Mouse (Mus musculus) G1E (cell line): ENCODE measurements around the gene Olfr826.

Experiments
- CTCF ChIP-seq: IDR thresholded peaks from 2 replicates; pipeline ENCODE4 v1.5.1; 2012; ENCODE audit warnings: low read depth, low read length, inconsistent platforms, mixed read lengths
- TAL1 ChIP-seq: conservative IDR thresholded peaks from 2 replicates; pipeline ENCODE4 v1.6.1; 2012; ENCODE audit warnings: low read depth, low read length, inconsistent platforms, mixed read lengths

- no peak for TF ChIP-seq TAL1
- TF ChIP-seq CTCF, result no peak
These were observed 17.3 kb downstream of the Olfr826 start, which contains the start of gene Olfr825 for GRCm38 (mm10) chr10:130166666-130167065.
